Mouse (Mus musculus) heart, adult 2 months (tissue): Measurements from ENCODE around the gene Chga. TPM values are rescaled to one million over a fixed set of nuclear protein-coding genes. Genes with fewer than 3 reads are reported as not detected.

Experiments used
- DNase-seq, 2 experiments: peaks; one replicate each; pipeline ENCODE4 v3.0.0; 2021
- H3K27ac ChIP-seq: fragments of 200-600 bp; 2 replicates; pipeline ENCODE4 v1.8.1; 2022
- H3K27me3 ChIP-seq: fragments of 200-500 bp; 2 replicates; pipeline ENCODE4 v1.6.1; 2012; ENCODE audit warnings: mild to moderate bottlenecking, low read length, inconsistent platforms, mixed read lengths; ENCODE audit not compliant: control insufficient read depth, insufficient read depth
- H3K36me3 ChIP-seq: fragments of 200-500 bp; 2 replicates; pipeline ENCODE4 v1.6.1; 2012; ENCODE audit warnings: low read length, inconsistent platforms; ENCODE audit not compliant: control insufficient read depth, insufficient read depth
- H3K4me1 ChIP-seq: fragments of 200-500 bp; 2 replicates; pipeline ENCODE4 v1.6.1; 2011; ENCODE audit warnings: low read length; ENCODE audit not compliant: control insufficient read depth, insufficient read depth
- H3K4me3 ChIP-seq: fragments of 200-600 bp; 2 replicates; pipeline ENCODE4 v1.8.1; 2022
- H3K79me2 ChIP-seq: fragments of 200-500 bp; replicated peaks from 2 replicates; pipeline ENCODE4 v1.6.1; 2012; ENCODE audit warnings: mild to moderate bottlenecking, inconsistent platforms, low read length, moderate library complexity, mixed read lengths; ENCODE audit not compliant: control insufficient read depth, insufficient read depth
- H3K9ac ChIP-seq: fragments of 200-500 bp; 2 replicates; pipeline ENCODE4 v1.6.1; 2012; ENCODE audit warnings: low read depth, mild to moderate bottlenecking, control low read depth, inconsistent platforms, low read length, mixed read lengths
- CTCF ChIP-seq: fragments of 200-600 bp; IDR thresholded peaks from 2 replicates; pipeline ENCODE4 v1.8.1; 2022; ENCODE audit warnings: antibody characterized with exemption, mild to moderate bottlenecking, moderate library complexity
- EP300 ChIP-seq: fragments of 200-500 bp; IDR thresholded peaks from 2 replicates; pipeline ENCODE4 v1.6.1; 2011; ENCODE audit warnings: low read depth, low read length, control low read depth; ENCODE audit not compliant: insufficient read depth
- POLR2A ChIP-seq: fragments of 200-500 bp; IDR thresholded peaks from 2 replicates; pipeline ENCODE4 v1.6.1; 2011; ENCODE audit warnings: mild to moderate bottlenecking, low read depth, low read length, control low read depth; ENCODE audit not compliant: insufficient read depth
- WGBS: fragments of 180-500 bp; shearing (Covaris S2); methylation state at CpG from one replicate; pipeline ENCODE4 v1.1.7; 2018; 5-methylcytosine and 5-hydroxymethylcytosine counted together
- intact Hi-C: fragments of 180-260 bp; cut with DNase I; formaldehyde crosslinking; loops from one replicate; pipeline ENCODE4 v1.15.1; 2025
- polyA plus RNA-seq: library from polyadenylated mRNA; depleted of rRNA; stranded (reverse); fragments of >200 nt; gene quantifications from 2 replicates; pipeline ENCODE4 v1.2.3, GENCODE M21; 2012
- total RNA-seq, 2 experiments: library from RNA; stranded (reverse); gene quantifications; 2 replicates each; pipeline ENCODE4 v1.2.3; 2021

The Chga gene
- total and polyA plus RNA-seq, 3 experiments: 0.06 TPM; not detected in 2

GRCm38 (mm10) chr12:102516151-102516550, 38.6 kb upstream of the Chga start:
- no peaks in the 10 kb centered on the region for H3K27me3 ChIP-seq
- H3K27ac ChIP-seq: no peak overlapping the region
- WGBS: 77% methylated on average over 4 of the region's 4 CpGs
- no peaks in the 10 kb centered on the region for H3K79me2 ChIP-seq
- no peak for DNase-seq
- intact Hi-C loops: no loop called here
- no peak overlapping the region for H3K9ac ChIP-seq
- no peaks in the 10 kb centered on the region for H3K4me1 ChIP-seq
- H3K4me3 ChIP-seq: no peak overlapping the region
- no peaks in the 10 kb centered on the region for H3K36me3 ChIP-seq
- no peak for TF ChIP-seq CTCF
- TF ChIP-seq EP300: no peak
- no peak for TF ChIP-seq POLR2A

DNA sequence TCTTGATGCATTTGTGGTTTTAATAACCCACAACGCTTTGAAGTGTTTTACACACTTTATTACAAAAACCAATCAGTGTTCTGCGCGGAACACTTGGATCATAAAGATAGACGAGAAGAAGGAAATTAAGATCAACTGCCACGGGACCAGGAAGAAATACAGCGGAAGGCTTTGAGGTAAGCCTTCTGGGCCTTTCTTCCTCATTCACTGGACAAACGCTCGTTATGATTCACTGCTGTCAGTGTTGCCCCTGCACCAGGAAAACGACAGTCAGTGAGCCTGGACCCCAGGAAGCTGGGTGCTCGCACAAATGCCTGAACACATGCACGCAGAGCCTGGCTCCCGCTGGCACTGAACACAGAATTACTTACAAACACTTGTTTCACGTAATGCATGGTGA, 37.1 kb upstream of the Chga start:
- DNase-seq: no peak
- Histone ChIP-seq H3K4me3 (no peak overlapping the region), H3K27me3 (no peaks in the 10 kb centered on the region), H3K79me2 (no peaks in the 10 kb centered on the region), H3K36me3 (no peaks in the 10 kb centered on the region), H3K4me1 (no peaks in the 10 kb centered on the region; the same call in 1 of the 2 replicates), H3K27ac (no peak overlapping the region), H3K9ac (no peak overlapping the region)
- intact Hi-C loops: no loop called here
- TF ChIP-seq CTCF (no peak), EP300 (no peak), POLR2A (no peak)
- WGBS: 76% methylated on average over 13 of the region's 13 CpGs

- Histone ChIP-seq H3K79me2 (no peaks in the 10 kb centered on the region), H3K9ac (no peak overlapping the region), H3K27me3 (no peaks in the 10 kb centered on the region), H3K36me3 (no peaks in the 10 kb centered on the region), H3K4me3 (no peak overlapping the region), H3K4me1 (no peaks in the 10 kb centered on the region; the same call in 1 of the 2 replicates), H3K27ac (no peak overlapping the region)
- no peak for TF ChIP-seq CTCF
- TF ChIP-seq POLR2A: no peak
- no peak for TF ChIP-seq EP300
- WGBS: 86% methylated on average over 12 of the region's 12 CpGs
- intact Hi-C loops: no loop called here
- no peak for DNase-seq
These were observed 34.6 kb upstream of the Chga start for GRCm38 (mm10) chr12:102519929-102520720.

- Histone ChIP-seq H3K27ac (no peak overlapping the region), H3K27me3 (no peaks in the 10 kb centered on the region), H3K4me1 (no peaks in the 10 kb centered on the region; the same call in 1 of the 2 replicates), H3K4me3 (no peak overlapping the region), H3K36me3 (no peaks in the 10 kb centered on the region), H3K9ac (no peak overlapping the region), H3K79me2 (no peaks in the 10 kb centered on the region)
- intact Hi-C loops: no loop called here
- DNase-seq: peak; percentile 28 to 33
- 22% methylated on average over 13 of the region's 13 CpGs for WGBS
- no peak for TF ChIP-seq EP300
- TF ChIP-seq CTCF: no peak
- TF ChIP-seq POLR2A: no peak
These were observed 32.9 kb upstream of the Chga start for GRCm38 (mm10) chr12:102521777-102522319.

GRCm38 (mm10) chr12:102524216-102524615, 30.6 kb upstream of the Chga start:
- intact Hi-C loops: no loop called here
- Histone ChIP-seq H3K27ac (no peak overlapping the region), H3K79me2 (no peaks in the 10 kb centered on the region), H3K36me3 (no peaks in the 10 kb centered on the region), H3K9ac (no peak overlapping the region), H3K4me1 (no peaks in the 10 kb centered on the region; the same call in 1 of the 2 replicates), H3K27me3 (no peaks in the 10 kb centered on the region), H3K4me3 (no peak overlapping the region)
- 34% methylated on average over 3 of the region's 3 CpGs for WGBS
- TF ChIP-seq EP300 (no peak), CTCF (no peak), POLR2A (no peak)
- DNase-seq: no peak

DNA sequence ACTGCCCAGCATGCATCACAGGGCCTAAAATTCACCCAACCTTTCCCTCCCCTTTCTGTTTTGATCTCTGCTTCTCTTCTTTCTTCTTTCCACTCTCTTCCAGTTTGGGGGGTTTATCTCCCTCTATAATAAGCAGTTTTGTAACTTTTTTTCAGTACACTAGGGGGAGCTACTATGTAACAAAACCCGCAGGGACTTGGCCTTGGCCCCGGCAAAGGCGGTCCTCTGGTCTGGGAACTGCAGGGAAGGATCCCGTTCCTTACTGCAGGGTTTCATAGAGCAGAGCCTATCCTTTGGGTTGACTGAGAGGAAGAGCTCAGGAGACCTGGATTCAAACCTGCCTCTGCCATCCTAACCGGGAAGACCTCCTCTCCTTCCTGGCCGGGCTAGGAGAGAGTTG, 30.0 kb upstream of the Chga start:
- peak; percentile 14 to 25 for DNase-seq
- Histone ChIP-seq H3K27me3 (no peaks in the 10 kb centered on the region), H3K4me3 (no peak overlapping the region), H3K9ac (no peak overlapping the region), H3K36me3 (no peaks in the 10 kb centered on the region), H3K79me2 (no peaks in the 10 kb centered on the region), H3K27ac (no peak overlapping the region), H3K4me1 (no peaks in the 10 kb centered on the region; the same call in 1 of the 2 replicates)
- intact Hi-C loops: loop anchor here (5.0 kb wide), 1 partner anchor 193 kb away; no protein-coding TSS in a partner anchor
- 20% methylated on average over 6 of the region's 6 CpGs for WGBS
- TF ChIP-seq POLR2A (no peak), CTCF (peak; percentile 65)
